Mouse (Mus musculus): ENCODE measurements around the gene Coro2b. TPM values are rescaled to one million over a fixed set of nuclear protein-coding genes. Genes with fewer than 3 reads are reported as not detected.
A peak's percentile ranks its signal among the peaks of the same experiment; 100 is the strongest.

The Coro2b gene
- total RNA-seq, 2 experiments from 2014 or later, result 178 to 185 TPM

DNA sequence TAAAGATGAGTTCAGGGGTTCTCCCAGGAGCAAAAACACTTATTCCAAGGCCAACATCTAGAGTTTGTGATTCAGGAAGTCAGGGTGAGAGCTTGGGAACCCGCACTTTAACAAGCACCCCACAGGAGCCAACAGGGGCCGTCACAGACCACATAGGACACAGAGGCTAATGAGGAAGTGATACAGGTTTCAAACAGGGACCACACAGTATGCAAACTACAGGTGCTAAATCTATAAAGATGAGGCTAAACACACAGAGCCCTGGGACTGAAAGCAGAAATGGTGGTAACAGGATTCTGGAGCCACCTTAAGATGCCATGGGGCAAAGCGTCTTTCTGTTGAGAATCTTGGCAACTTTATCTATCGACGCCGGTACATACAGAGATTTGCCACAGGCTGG lies 27.2 kb downstream of the Coro2b start:
- Histone ChIP-seq H3K4me3 (no peak overlapping the region), H3K27ac (peak overlapping the region; percentile 76)
- intact Hi-C loops (cut with DNase I), result no loop called here
- TF ChIP-seq CTCF (IDR thresholded peaks at IDR 0.05), result no peak
- DNase-seq (ENCODE audit: extremely low spot score in 1 of 2, low spot score in 2 of 2), result no peak

DNA sequence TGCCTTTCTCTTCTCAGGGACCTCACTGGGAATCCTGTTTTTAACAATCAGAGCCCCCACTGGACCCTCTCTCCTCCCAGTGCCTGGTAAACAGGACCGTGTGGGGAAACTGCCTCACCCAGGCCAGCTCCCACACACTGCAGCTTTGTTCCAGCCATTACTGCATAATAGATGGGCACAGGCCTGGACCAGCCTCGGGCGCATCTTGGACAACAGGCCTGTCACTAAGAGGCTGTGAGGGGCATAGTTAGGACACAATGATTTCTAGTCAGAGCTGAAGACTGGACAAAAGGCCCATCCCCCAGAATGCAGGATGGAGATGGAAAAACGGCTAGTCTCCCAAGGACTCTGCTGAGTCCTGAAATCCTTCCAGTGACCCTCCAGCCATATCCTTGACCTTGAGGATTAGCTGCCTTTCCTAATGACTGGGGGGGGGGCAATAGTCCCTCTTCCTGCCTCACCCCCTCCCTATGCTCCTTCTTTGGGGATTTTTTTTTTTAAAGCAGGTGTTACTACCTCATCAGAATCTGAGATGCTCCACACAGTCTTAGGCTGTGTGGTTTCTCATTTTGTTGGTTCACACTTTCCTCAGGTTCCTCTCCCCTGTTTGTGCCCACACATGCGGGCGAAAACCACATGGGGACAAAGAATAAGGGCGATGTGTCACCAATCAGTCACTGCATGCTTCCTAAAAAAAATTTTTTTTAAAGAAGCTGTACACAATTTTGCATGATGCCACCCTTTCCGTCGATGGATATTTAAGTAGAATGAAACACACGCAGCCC lies 27.9 kb downstream of the Coro2b start:
- Histone ChIP-seq H3K27ac (peak overlapping the region; percentile 76), H3K4me3 (no peak overlapping the region)
- intact Hi-C loops (cut with DNase I), result no loop called here
- no peak for DNase-seq (ENCODE audit: extremely low spot score in 1 of 2, low spot score in 2 of 2)
- TF ChIP-seq CTCF (IDR thresholded peaks at IDR 0.05), result no peak

DNA sequence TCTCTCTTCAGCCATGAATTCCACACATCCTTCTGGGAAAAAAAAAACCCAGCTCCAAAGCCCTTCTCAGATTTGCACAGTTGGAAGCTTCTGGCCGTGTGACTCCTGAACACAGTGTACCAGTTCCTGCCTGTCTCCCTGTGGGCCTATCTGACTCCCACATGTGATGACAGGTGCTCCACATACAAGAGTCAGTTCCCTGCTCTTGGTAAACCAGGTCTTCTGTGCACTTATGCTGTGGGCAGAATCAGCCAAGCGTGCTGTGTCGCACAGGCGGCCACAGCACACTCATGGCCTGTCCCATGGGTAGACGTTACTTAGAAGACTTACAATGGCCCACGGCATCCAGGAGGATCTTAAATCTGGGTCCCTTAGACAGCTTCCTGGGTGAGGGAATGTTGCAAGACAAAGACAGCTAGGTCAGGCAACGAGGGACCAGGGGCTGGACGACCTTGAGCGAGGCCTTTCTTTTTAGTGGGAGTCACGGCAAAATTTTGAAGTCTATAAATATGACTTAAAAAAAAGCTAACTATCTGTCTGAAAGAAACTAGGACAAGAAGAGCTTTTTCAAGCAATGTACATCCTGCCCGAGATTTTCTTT lies 30.3 kb downstream of the Coro2b start:
- intact Hi-C loops (cut with DNase I), result loop anchor here (2.0 kb wide), 1 partner anchor 30 kb away; no protein-coding TSS in a partner anchor
- H3K27ac ChIP-seq, result peak overlapping the region; percentile 76
- no peak for TF ChIP-seq CTCF (IDR thresholded peaks at IDR 0.05)
- DNase-seq (ENCODE audit: extremely low spot score in 1 of 2, low spot score in 2 of 2), result no peak
- H3K4me3 ChIP-seq, result no peak overlapping the region

DNA sequence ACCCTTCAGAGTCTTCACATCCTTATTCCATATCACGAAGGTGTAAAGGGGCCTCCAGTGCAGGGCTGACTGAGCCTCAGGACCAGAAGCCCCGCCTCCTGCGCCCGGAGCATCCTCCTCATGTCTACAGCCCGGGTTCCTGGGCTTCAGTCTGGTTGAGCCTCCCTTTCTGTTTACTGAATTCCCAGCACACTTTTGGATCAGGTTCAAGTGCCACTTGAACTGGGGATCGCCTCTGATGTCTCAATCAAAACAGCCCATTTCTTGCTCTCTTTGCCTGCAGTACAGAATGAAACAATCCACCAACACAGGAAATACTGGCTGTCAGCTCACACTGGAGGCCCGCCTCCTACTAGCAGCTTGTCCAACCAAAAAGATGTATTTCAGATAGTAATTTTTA lies 32.7 kb downstream of the Coro2b start:
- DNase-seq (ENCODE audit: extremely low spot score in 1 of 2, low spot score in 2 of 2), result no peak
- TF ChIP-seq CTCF (IDR thresholded peaks at IDR 0.05), result no peak
- H3K4me3 ChIP-seq, result peak overlapping the region; percentile 20; the same call in 1 of the 2 replicates
- intact Hi-C loops (cut with DNase I), result no loop called here
- H3K27ac ChIP-seq, result peak overlapping the region; percentile 74

DNA sequence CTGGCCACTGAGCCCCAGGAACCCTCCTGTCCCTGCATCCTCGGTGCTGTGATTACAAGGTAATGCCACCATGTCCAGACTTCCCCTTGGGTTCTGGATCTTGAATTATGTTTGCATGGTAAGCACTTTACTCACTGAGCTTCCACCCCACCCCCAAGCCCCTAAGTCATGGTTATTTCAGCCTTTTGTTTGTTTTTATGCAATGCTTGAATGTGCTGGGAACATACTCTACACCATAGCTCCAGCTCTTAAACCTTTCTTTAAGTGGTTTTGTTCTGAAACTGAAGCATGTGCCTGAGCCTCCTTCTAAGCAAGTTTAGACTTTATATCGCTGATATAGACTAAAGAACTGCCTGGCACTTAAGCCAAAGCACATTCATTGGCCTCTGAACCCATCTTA lies 34.5 kb downstream of the Coro2b start:
- no peak for TF ChIP-seq CTCF (IDR thresholded peaks at IDR 0.05)
- intact Hi-C loops (cut with DNase I), result no loop called here
- Histone ChIP-seq H3K4me3 (no peak overlapping the region), H3K27ac (no peak overlapping the region)
- no peak for DNase-seq (ENCODE audit: extremely low spot score in 1 of 2, low spot score in 2 of 2)

DNA sequence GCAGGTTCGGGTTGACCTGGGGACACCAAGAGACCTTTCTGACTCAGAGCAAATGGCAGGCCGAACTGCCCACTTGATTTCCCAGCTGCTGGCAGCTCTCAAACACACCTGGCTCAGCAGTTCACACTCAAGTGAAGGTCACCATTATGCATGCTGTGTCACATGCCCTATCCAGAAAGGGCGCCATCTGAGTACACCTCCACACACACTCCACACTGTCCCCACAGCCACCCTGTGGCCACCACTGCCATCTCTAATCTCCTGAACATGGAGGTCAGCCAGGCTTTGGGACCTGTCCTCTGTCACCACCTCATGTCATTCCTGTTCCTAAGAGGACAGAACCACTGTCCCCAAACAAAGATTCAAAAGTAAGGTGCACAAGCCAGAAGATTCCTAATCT lies 35.3 kb downstream of the Coro2b start:
- H3K27ac ChIP-seq, result no peak overlapping the region; the same call in 1 of the 2 replicates

DNA sequence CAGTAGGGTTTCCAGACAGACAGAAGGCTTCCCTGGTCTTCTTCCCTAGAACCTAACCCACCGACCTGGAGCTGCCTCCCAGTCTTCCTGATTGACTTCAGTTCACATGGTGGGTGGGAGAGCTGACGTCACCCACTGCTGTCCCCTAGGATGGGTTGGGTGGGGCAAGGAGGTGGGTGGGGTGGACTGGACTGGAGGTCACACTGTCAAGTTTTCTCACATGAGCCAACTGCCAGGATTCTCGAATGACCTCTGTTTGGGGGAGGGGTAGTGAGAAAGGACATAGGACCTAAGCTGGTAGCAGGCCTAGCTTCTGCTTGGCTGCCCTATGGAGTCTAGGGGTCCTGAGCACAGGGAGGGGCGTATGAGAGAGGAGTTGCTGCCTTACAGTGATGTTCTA lies 36.8 kb downstream of the Coro2b start:
- Histone ChIP-seq H3K27ac (no peak overlapping the region; the same call in 1 of the 2 replicates), H3K4me3 (no peak overlapping the region)
- no peak for TF ChIP-seq CTCF (IDR thresholded peaks at IDR 0.05)
- DNase-seq (ENCODE audit: extremely low spot score in 1 of 2, low spot score in 2 of 2), result no peak
- intact Hi-C loops (cut with DNase I), result no loop called here

More for the DNA sequence above, 35.3 kb downstream of the Coro2b start:
- TF ChIP-seq CTCF (IDR thresholded peaks at IDR 0.05), result no peak
- no peak overlapping the region for H3K4me3 ChIP-seq
- intact Hi-C loops (cut with DNase I), result no loop called here
- DNase-seq (ENCODE audit: extremely low spot score in 1 of 2, low spot score in 2 of 2), result no peak

DNA sequence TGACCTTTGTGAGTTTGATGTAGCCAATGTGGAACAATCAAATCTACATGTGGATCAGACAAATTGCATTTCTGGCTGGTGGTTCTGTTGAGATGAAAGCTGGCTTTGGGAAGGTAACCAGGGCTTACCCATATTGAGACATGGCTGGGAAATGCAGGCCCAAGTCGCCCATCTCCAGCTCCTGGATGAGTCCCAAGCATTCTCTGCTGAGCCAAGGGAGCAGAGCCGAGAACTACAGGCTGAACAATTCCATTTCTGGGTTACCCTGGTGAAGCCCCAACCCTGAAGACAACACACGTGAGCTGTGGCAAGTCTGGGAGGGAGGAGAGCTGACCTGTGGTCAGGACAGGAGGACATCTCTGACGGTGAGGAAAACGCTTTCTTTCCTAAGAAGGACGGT lies 37.9 kb downstream of the Coro2b start:
- DNase-seq (ENCODE audit: extremely low spot score in 1 of 2, low spot score in 2 of 2), result no peak
- H3K4me3 ChIP-seq, result no peak overlapping the region
- H3K27ac ChIP-seq, result peak overlapping the region; percentile 44
- intact Hi-C loops (cut with DNase I), result no loop called here
- no peak for TF ChIP-seq CTCF (IDR thresholded peaks at IDR 0.05)

DNA sequence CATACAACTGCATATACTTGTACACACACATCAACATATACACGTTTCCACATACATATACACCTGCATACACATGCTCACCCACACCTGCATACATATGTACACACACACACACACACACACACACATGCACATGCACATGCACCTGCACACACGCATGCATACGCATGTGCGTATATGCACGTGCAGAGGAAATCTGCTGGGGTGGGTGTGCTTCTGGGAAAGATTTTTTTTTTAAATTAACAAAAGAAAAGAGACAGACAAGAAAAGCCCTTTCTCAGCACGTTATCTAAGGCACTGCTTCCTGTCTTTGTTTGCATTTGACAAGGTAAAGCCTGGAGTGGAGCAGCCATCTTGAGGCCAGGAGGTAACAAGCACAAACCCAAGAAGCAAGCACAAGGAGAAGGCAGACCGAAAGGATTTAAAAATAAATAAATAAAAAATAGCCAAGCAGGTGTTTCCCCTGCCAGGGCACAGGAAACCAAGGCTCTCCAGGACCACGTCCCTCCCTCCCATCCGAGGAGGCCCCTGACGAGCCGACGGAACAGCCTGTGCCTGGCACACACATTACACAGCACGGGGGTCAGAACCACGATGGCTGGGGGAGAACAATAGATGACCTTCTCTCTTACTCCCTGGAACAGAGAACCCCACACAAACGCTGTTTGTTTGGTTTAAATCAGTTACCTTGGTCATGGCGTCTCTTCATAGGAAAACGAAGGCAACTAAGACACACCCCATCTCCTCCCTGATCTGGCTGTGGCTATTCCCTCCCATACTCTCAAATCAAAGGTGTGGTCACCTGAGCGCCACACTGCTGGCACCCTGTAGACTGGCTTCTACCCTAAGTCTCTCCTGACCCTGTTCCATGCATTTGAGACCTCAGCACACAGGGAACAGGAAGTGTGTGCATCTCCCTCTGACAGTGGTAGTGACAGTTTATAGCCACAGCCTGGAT lies 39.4 kb downstream of the Coro2b start:
- intact Hi-C loops (cut with DNase I), result no loop called here
- Histone ChIP-seq H3K4me3 (no peak overlapping the region), H3K27ac (peak overlapping the region; percentile 48)
- no peak for TF ChIP-seq CTCF (IDR thresholded peaks at IDR 0.05)
- no peak for DNase-seq (ENCODE audit: extremely low spot score in 1 of 2, low spot score in 2 of 2)

DNA sequence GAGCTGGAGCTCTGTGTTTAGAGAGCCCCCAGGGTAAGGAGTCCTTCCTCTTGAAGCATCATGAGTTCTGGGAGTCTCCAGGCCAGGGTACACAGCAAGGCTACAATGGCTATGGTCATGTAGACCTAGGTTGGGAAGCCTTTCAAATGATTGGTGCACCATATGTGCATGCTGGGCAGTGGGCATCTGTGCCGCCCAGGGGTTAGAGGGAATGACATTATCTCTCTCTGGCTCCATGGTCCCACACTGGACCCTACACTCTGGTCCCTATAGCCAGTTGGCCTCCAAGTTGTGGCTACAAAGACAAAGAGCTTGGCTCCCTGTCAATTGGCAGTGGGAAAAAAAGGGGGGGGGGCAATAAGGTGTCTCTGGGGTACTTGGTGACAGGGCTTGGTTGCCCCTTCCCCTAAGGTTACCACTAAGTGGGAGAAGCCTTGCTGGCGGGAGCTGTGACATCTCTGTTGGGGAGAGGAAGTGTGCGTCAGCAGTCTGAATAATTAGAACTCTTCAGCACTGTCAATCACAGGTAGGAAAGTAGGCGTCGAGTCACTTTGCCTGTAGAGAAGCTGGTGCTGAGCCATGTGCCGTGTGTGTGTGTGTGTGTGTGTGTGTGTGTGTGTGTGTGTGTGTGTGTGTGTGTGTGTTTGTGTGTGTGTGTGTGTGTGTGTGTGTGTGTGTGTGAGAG lies 44.4 kb downstream of the Coro2b start:
- no peak for TF ChIP-seq CTCF (IDR thresholded peaks at IDR 0.05)
- intact Hi-C loops (cut with DNase I), result no loop called here
- Histone ChIP-seq H3K27ac (peak overlapping the region; percentile 88), H3K4me3 (no peak overlapping the region)
- DNase-seq (ENCODE audit: extremely low spot score in 1 of 2, low spot score in 2 of 2), result no peak

DNA sequence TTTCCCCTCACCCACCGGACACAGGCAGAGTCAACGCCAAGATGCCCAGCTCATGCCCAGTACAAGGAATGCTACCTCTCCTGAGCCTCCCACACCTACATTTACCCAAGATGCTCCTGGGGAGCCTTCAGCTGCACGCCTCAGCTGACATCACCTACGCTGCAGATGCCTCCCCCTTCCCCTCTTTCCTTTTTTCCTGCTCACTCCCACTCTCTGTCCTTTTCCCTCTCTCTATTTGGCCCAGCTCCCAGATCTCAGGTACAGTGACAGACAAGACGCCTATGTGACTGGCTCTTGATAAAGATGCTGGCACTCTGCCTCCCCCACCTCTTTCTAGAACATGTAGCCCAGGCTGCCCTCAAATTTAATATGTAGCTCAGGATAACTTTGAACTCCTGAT lies 45.2 kb downstream of the Coro2b start:
- intact Hi-C loops (cut with DNase I), result no loop called here
- peak; percentile 50 to 52 for DNase-seq (ENCODE audit: extremely low spot score in 1 of 2, low spot score in 2 of 2)
- H3K27ac ChIP-seq, result peak overlapping the region; percentile 88

More for the DNA sequence above, 45.2 kb downstream of the Coro2b start:
- TF ChIP-seq CTCF (IDR thresholded peaks at IDR 0.05), result no peak
- no peak overlapping the region for H3K4me3 ChIP-seq
